Mouse (Mus musculus) MEL (cell line): ENCODE data around the gene Zscan2. TPM values are rescaled to one million over a fixed set of nuclear protein-coding genes. Genes with fewer than 3 reads are reported as not detected.

ENCODE experiments used
- DNase-seq: peaks from one replicate; pipeline ENCODE4 v3.0.0; 2011; ENCODE audit warnings: low read depth, low spot score
- H3K27ac ChIP-seq: 2 replicates; pipeline ENCODE4 v1.5.1; 2012; ENCODE audit warnings: low read depth, mild to moderate bottlenecking, control low read depth, low read length, moderate library complexity; ENCODE audit not compliant: control insufficient read depth
- H3K27me3 ChIP-seq, 2 experiments: fragments of 150-350 bp in 1 of 2; sonication (generic) in 1 of 2; 2 replicates each; pipeline ENCODE4 v1.6.1; 2012; ENCODE audit warnings: low read length in 2 of 2, mild to moderate bottlenecking in 2 of 2, improper control_type of control experiment in 1 of 2, moderate library complexity in 1 of 2; ENCODE audit not compliant: insufficient read depth in 2 of 2, control insufficient read depth in 1 of 2
- H3K36me3 ChIP-seq, 2 experiments: 2 replicates each; pipeline ENCODE4 v1.6.1; 2012 to 2014; ENCODE audit warnings: low read length in 2 of 2, improper control_type of control experiment in 1 of 2, inconsistent platforms in 1 of 2, mild to moderate bottlenecking in 1 of 2; ENCODE audit not compliant: insufficient read depth in 2 of 2, control insufficient read depth in 1 of 2
- H3K4me1 ChIP-seq, 2 experiments: fragments of 150-350 bp in 1 of 2; sonication (generic) in 1 of 2; 2 replicates each; pipeline ENCODE4 v1.6.1; 2012; ENCODE audit warnings: low read length in 2 of 2, improper control_type of control experiment in 1 of 2, mild to moderate bottlenecking in 1 of 2; ENCODE audit not compliant: insufficient read depth in 2 of 2, control insufficient read depth in 1 of 2
- H3K4me3 ChIP-seq, 2 experiments: fragments of 150-350 bp in 1 of 2; sonication (generic) in 1 of 2; 2 replicates each; pipeline ENCODE4 v1.5.1; 2012; ENCODE audit warnings: low read depth in 2 of 2, low read length in 2 of 2, mild to moderate bottlenecking in 2 of 2, moderate library complexity in 2 of 2, control low read depth in 1 of 2, improper control_type of control experiment in 1 of 2; ENCODE audit not compliant: control insufficient read depth in 1 of 2, insufficient read depth in 1 of 2
- H3K79me2 ChIP-seq: 2 replicates; pipeline ENCODE4 v1.6.1; 2012; ENCODE audit warnings: mild to moderate bottlenecking, low read length, moderate library complexity; ENCODE audit not compliant: control insufficient read depth, poor library complexity, insufficient read depth
- H3K9ac ChIP-seq: 2 replicates; pipeline ENCODE4 v1.6.1; 2012; ENCODE audit warnings: low read depth, mild to moderate bottlenecking, control low read depth, low read length, moderate library complexity; ENCODE audit not compliant: control insufficient read depth, poor library complexity, severe bottlenecking
- H3K9me3 ChIP-seq: fragments of 150-350 bp; sonication (generic); replicated peaks from 2 replicates; pipeline ENCODE4 v1.6.1; 2012; ENCODE audit warnings: mild to moderate bottlenecking, low read length, improper control_type of control experiment, moderate library complexity; ENCODE audit not compliant: insufficient read depth
- BHLHE40 ChIP-seq: IDR thresholded peaks from 2 replicates; pipeline ENCODE4 v1.6.1; 2012; ENCODE audit warnings: low read depth, mild to moderate bottlenecking, inconsistent platforms, low read length, improper control_type of control experiment, borderline replicate concordance
- CTCF ChIP-seq, 3 experiments: IDR thresholded peaks in 2 of 3; conservative IDR thresholded peaks in 1 of 3; 2 replicates each; pipeline ENCODE4 v1.5.1; 2011 to 2012; ENCODE audit warnings: low read length in 3 of 3, low read depth in 2 of 3, mild to moderate bottlenecking in 2 of 3, improper control_type of control experiment in 1 of 3, inconsistent platforms in 1 of 3, mixed read lengths in 1 of 3, moderate library complexity in 1 of 3; ENCODE audit not compliant: control insufficient read depth in 1 of 3, insufficient read depth in 1 of 3, poor library complexity in 1 of 3, severe bottlenecking in 1 of 3
- E2F4 ChIP-seq: IDR thresholded peaks from 2 replicates; pipeline ENCODE4 v1.6.1; 2011; ENCODE audit warnings: low read depth, low read length, improper control_type of control experiment, borderline replicate concordance
- GATA1 ChIP-seq: IDR thresholded peaks from 2 replicates; pipeline ENCODE4 v1.6.1; 2011; ENCODE audit warnings: low read depth, low read length, improper control_type of control experiment
- KAT2A ChIP-seq: conservative IDR thresholded peaks from 2 replicates; pipeline ENCODE4 v1.6.1; 2012; ENCODE audit warnings: low read depth, low read length, improper control_type of control experiment, inconsistent platforms
- MAFK ChIP-seq: IDR thresholded peaks from 2 replicates; pipeline ENCODE4 v1.6.1; 2011; ENCODE audit warnings: low read depth, mild to moderate bottlenecking, low read length, improper control_type of control experiment, borderline replicate concordance
- MYB ChIP-seq: IDR thresholded peaks from 2 replicates; pipeline ENCODE4 v1.6.1; 2011; ENCODE audit warnings: mild to moderate bottlenecking, low read depth, low read length, improper control_type of control experiment
- MYC ChIP-seq: IDR thresholded peaks from 2 replicates; pipeline ENCODE4 v1.6.1; 2011; ENCODE audit warnings: low read depth, mild to moderate bottlenecking, low read length, improper control_type of control experiment, moderate library complexity
- POLR2AphosphoS2 ChIP-seq: IDR thresholded peaks from 2 replicates; pipeline ENCODE4 v1.6.1; 2011; ENCODE audit warnings: low read length, improper control_type of control experiment
- POLR2AphosphoS5 ChIP-seq: IDR thresholded peaks from 2 replicates; pipeline ENCODE4 v1.6.1; 2012; ENCODE audit warnings: low read depth, borderline replicate concordance, mild to moderate bottlenecking, inconsistent platforms, low read length, moderate library complexity, mixed read lengths
- RAD21 ChIP-seq: IDR thresholded peaks from 2 replicates; pipeline ENCODE4 v1.6.1; 2011; ENCODE audit warnings: mild to moderate bottlenecking, low read depth, low read length, improper control_type of control experiment
- SMC3 ChIP-seq: IDR thresholded peaks from 2 replicates; pipeline ENCODE4 v1.6.1; 2011; ENCODE audit warnings: low read depth, low read length, improper control_type of control experiment
- TCF12 ChIP-seq: IDR thresholded peaks from 2 replicates; pipeline ENCODE4 v1.6.1; 2014; ENCODE audit warnings: low read depth, mild to moderate bottlenecking, inconsistent platforms, low read length, improper control_type of control experiment, moderate library complexity
- ZC3H11A ChIP-seq: IDR thresholded peaks from 2 replicates; pipeline ENCODE4 v1.6.1; 2012; ENCODE audit warnings: low read depth, mild to moderate bottlenecking, inconsistent platforms, low read length, improper control_type of control experiment
- ZMIZ1 ChIP-seq: IDR thresholded peaks from 2 replicates; pipeline ENCODE4 v1.6.1; 2012; ENCODE audit warnings: low read depth, mild to moderate bottlenecking, inconsistent platforms, low read length, improper control_type of control experiment, moderate library complexity
- ZNF384 ChIP-seq: IDR thresholded peaks from 2 replicates; pipeline ENCODE4 v1.6.1; 2012; ENCODE audit warnings: low read depth, mild to moderate bottlenecking, inconsistent platforms, low read length, improper control_type of control experiment
- polyA plus RNA-seq, 2 experiments: library from polyadenylated mRNA; stranded (reverse) in 1 of 2; unstranded in 1 of 2; fragments of >175 nt in 1 of 2; fragments of >200 nt in 1 of 2; gene quantifications; 2 replicates each; pipeline versions ENCODE4 v1.2.1 to v1.2.4; 2012; ENCODE audit warnings: low replicate concordance in 2 of 2, low read depth in 1 of 2; ENCODE audit not compliant: insufficient read length in 2 of 2, insufficient read depth in 1 of 2, missing spikeins in 1 of 2
- total RNA-seq: library from RNA; depleted of rRNA; stranded (reverse); fragments of 300-350 nt; gene quantifications from 2 replicates; pipeline ENCODE4 v1.2.3, GENCODE M21; 2012

Zscan2 gene
- total and polyA plus RNA-seq, 3 experiments: 1.2 to 2.4 TPM; not detected in 1

DNA sequence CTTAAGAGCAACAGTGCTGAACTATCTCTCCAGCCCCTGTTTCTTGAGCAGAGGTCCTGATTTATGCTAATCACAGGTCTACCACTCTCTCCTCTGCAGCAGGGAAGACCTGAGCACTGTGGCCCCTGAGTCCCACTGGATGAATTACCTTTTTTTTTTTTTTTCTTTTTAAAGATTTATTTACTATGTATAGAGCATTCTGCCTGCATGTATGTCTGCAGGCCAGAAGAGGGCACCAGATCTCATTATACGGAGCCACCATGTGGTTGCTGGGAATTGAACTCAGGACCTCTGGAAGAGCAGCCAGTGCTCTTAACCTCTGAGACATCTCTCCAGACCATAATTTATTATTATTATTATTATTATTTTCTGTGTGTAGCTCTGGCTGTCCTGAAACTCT lies 24.9 kb downstream of the Zscan2 start:
- H3K27ac ChIP-seq: no peak overlapping the region
- DNase-seq: peak; percentile 60
- no peaks in the 10 kb centered on the region for H3K27me3 ChIP-seq
- H3K9ac ChIP-seq: no peak overlapping the region
- TF ChIP-seq E2F4: no peak
- TF ChIP-seq RAD21: peak; percentile 68
- TF ChIP-seq MYB: no peak
- peak; percentile 30 to 59 (median 59); a peak in 4 of 6 replicates for TF ChIP-seq CTCF (IDR thresholded peaks at IDR 0.05 in 2 of 3, conservative IDR thresholded peaks at IDR 0.05 in 1 of 3; ENCODE audit: control insufficient read depth in 1 of 3, insufficient read depth in 1 of 3, low read depth in 2 of 3, low read length in 3 of 3, poor library complexity in 1 of 3, severe bottlenecking in 1 of 3)
- no peak for TF ChIP-seq ZMIZ1
- no peak for TF ChIP-seq GATA1
- peak; percentile 90 for TF ChIP-seq ZNF384
- peak; percentile 75 for TF ChIP-seq ZC3H11A
- TF ChIP-seq SMC3: peak; percentile 64
- TF ChIP-seq MYC: peak; percentile 84
- no peak for TF ChIP-seq POLR2AphosphoS2
- TF ChIP-seq KAT2A: no peak
- TF ChIP-seq BHLHE40: no peak
- TF ChIP-seq, all 39 proteins: peak for 6
- Histone ChIP-seq H3K9me3 (no peaks in the 10 kb centered on the region), H3K4me3 (no peak overlapping the region), H3K36me3 (peaks cover 0 to 7% of the 10 kb centered on the region in 2 experiments; a peak in 3 of 4 replicates), H3K4me1 (peaks cover 0 to 14% of the 10 kb centered on the region in 2 experiments; a peak in 3 of 4 replicates), H3K79me2 (no peaks in the 10 kb centered on the region)

DNA sequence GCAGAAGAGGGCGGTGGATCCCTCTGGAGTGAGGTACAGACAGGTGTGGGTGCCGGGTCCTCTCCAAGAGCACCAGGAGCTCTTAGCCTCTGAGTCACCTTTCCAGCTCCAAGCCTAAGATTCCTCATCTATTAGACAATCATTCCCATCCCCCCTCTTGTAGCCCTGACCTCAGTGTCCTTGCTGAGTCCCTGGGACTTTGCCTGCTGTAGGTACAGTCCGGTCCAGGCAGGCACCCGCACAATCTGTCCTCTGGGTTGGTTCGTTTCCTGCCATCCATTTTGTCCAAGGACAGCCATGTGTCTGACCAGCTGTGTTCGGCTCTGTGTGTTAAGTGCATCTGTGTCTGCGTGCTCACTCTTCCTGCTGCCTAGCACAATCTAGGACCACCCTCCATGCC lies 27.9 kb downstream of the Zscan2 start:
- no peak overlapping the region for H3K9ac ChIP-seq

GRCm38 (mm10) chr7:80889021-80889511 lies 28.3 kb downstream of the Zscan2 start:
- H3K36me3 ChIP-seq: peaks cover 0 to 5% of the 10 kb centered on the region in 2 experiments
- no peak overlapping the region for H3K4me3 ChIP-seq
- no peak for TF ChIP-seq MAFK
- TF ChIP-seq POLR2AphosphoS5: 0 out of 2 replicates have a peak, but pooled peaks have one; percentile 19
- no peaks in the 10 kb centered on the region for H3K79me2 ChIP-seq
- no peaks in the 10 kb centered on the region for H3K9me3 ChIP-seq
- H3K4me1 ChIP-seq: peaks cover 0 to 11% of the 10 kb centered on the region in 2 experiments; a peak in 3 of 4 replicates
- H3K27me3 ChIP-seq: no peaks in the 10 kb centered on the region
- no peak overlapping the region for H3K9ac ChIP-seq
- no peak overlapping the region; the same call in 1 of the 2 replicates for H3K27ac ChIP-seq
- DNase-seq: peak; percentile 48

More for the DNA sequence above, 27.9 kb downstream of the Zscan2 start:
- H3K4me3 ChIP-seq: no peak overlapping the region
- TF ChIP-seq TCF12: no peak
- peak in 1 of 3 experiments; percentile 26; a peak in 2 of 6 replicates for TF ChIP-seq CTCF (IDR thresholded peaks at IDR 0.05 in 2 of 3, conservative IDR thresholded peaks at IDR 0.05 in 1 of 3; ENCODE audit: control insufficient read depth in 1 of 3, insufficient read depth in 1 of 3, low read depth in 2 of 3, low read length in 3 of 3, poor library complexity in 1 of 3, severe bottlenecking in 1 of 3)
- H3K27me3 ChIP-seq: no peaks in the 10 kb centered on the region
- no peak for DNase-seq
- no peak overlapping the region for H3K27ac ChIP-seq
- H3K79me2 ChIP-seq: no peaks in the 10 kb centered on the region
- H3K36me3 ChIP-seq: peaks cover 0 to 5% of the 10 kb centered on the region in 2 experiments
- H3K9me3 ChIP-seq: no peaks in the 10 kb centered on the region
- H3K4me1 ChIP-seq: peaks cover 0 to 11% of the 10 kb centered on the region in 2 experiments; a peak in 3 of 4 replicates
